Mouse (Mus musculus) hindbrain, embryonic 12.5 days (tissue): Measurements from ENCODE around the gene Ubxn7. TPM values are rescaled to one million over a fixed set of nuclear protein-coding genes. Genes with fewer than 3 reads are reported as not detected.

Source experiments
- ATAC-seq: fragments of 200-750 bp; cut with Nextera tagmentation; 2 replicates; pipeline ENCODE4 v1.8.0; 2017; ENCODE audit warnings: moderate TSS enrichment; ENCODE audit not compliant: low FRiP score
- H3K27ac ChIP-seq: fragments of 300-500 bp; sonication (generic); 2 replicates; pipeline ENCODE4 v1.5.1; 2016; ENCODE audit warnings: mild to moderate bottlenecking
- H3K27me3 ChIP-seq: fragments of 300-500 bp; sonication (generic); 2 replicates; pipeline ENCODE4 v1.6.1; 2016; ENCODE audit warnings: mild to moderate bottlenecking
- H3K36me3 ChIP-seq: fragments of 300-500 bp; sonication (generic); 2 replicates; pipeline ENCODE4 v1.6.1; 2016; ENCODE audit warnings: mild to moderate bottlenecking
- H3K4me1 ChIP-seq: fragments of 300-500 bp; sonication (generic); 2 replicates; pipeline ENCODE4 v1.6.1; 2016
- H3K4me2 ChIP-seq: fragments of 300-500 bp; sonication (generic); replicated peaks from 2 replicates; pipeline ENCODE4 v1.6.1; 2016; ENCODE audit warnings: mild to moderate bottlenecking
- H3K4me3 ChIP-seq: fragments of 300-500 bp; sonication (generic); 2 replicates; pipeline ENCODE4 v1.5.1; 2016; ENCODE audit warnings: mild to moderate bottlenecking
- H3K9ac ChIP-seq: fragments of 300-500 bp; sonication (generic); 2 replicates; pipeline ENCODE4 v1.6.1; 2016; ENCODE audit warnings: mild to moderate bottlenecking, moderate library complexity
- H3K9me3 ChIP-seq: fragments of 300-500 bp; sonication (generic); replicated peaks from 2 replicates; pipeline ENCODE4 v1.6.1; 2016; ENCODE audit warnings: mild to moderate bottlenecking
- WGBS: fragments of 180-500 bp; shearing (Covaris S2); methylation state at CpG from one replicate; pipeline ENCODE4 v1.1.7; 2016; 5-methylcytosine and 5-hydroxymethylcytosine counted together
- polyA plus RNA-seq: library from polyadenylated mRNA; unstranded; fragments of >200 nt; fragmentation: Nextera tagmentation; extraction: Ambion mirVana; gene quantifications from 2 replicates; pipeline ENCODE4 v1.2.1, GENCODE M21; 2016

Gene Ubxn7
- polyA plus RNA-seq, 1 experiment from 2014 or later = 31.6 TPM

GRCm38 (mm10) chr16:32386826-32387225 is 54.8 kb downstream of the Ubxn7 start:
- no peak overlapping the region for H3K9ac ChIP-seq
- H3K4me2 ChIP-seq = no peak overlapping the region
- ATAC-seq = no peak
- H3K27me3 ChIP-seq = no peaks in the 10 kb centered on the region
- H3K36me3 ChIP-seq = peaks cover 36% of the 10 kb centered on the region
- H3K27ac ChIP-seq = no peak overlapping the region
- no peaks in the 10 kb centered on the region for H3K4me1 ChIP-seq
- H3K4me3 ChIP-seq = no peak overlapping the region
- no peaks in the 10 kb centered on the region for H3K9me3 ChIP-seq
- WGBS = 86% methylated on average over 3 of the region's 3 CpGs

GRCm38 (mm10) chr16:32389049-32389448 is 57.0 kb downstream of the Ubxn7 start:
- H3K27me3 ChIP-seq = no peaks in the 10 kb centered on the region
- H3K4me2 ChIP-seq = no peak overlapping the region
- no peak overlapping the region for H3K27ac ChIP-seq
- H3K9me3 ChIP-seq = no peaks in the 10 kb centered on the region
- no peak overlapping the region for H3K9ac ChIP-seq
- no peak overlapping the region for H3K4me3 ChIP-seq
- peaks cover 30% of the 10 kb centered on the region for H3K36me3 ChIP-seq
- H3K4me1 ChIP-seq = no peaks in the 10 kb centered on the region
- no peak for ATAC-seq

GRCm38 (mm10) chr16:32389841-32390240 is 57.8 kb downstream of the Ubxn7 start:
- H3K27ac ChIP-seq = no peak overlapping the region
- no peak overlapping the region for H3K9ac ChIP-seq
- 95% methylated on average over 3 of the region's 3 CpGs for WGBS
- no peaks in the 10 kb centered on the region for H3K27me3 ChIP-seq
- H3K4me3 ChIP-seq = no peak overlapping the region
- peaks cover 26% of the 10 kb centered on the region for H3K36me3 ChIP-seq
- no peak for ATAC-seq
- no peaks in the 10 kb centered on the region for H3K9me3 ChIP-seq
- no peak overlapping the region for H3K4me2 ChIP-seq
- H3K4me1 ChIP-seq = no peaks in the 10 kb centered on the region

GRCm38 (mm10) chr16:32390882-32391281 is 58.8 kb downstream of the Ubxn7 start:
- Histone ChIP-seq H3K36me3 (peaks cover 19% of the 10 kb centered on the region), H3K9ac (no peak overlapping the region), H3K27me3 (no peaks in the 10 kb centered on the region), H3K4me1 (no peaks in the 10 kb centered on the region), H3K9me3 (no peaks in the 10 kb centered on the region), H3K4me2 (no peak overlapping the region), H3K4me3 (no peak overlapping the region), H3K27ac (no peak overlapping the region)
- 95% methylated on average over 3 of the region's 3 CpGs for WGBS
- no peak for ATAC-seq

GRCm38 (mm10) chr16:32395679-32396540 is 63.9 kb downstream of the Ubxn7 start:
- Histone ChIP-seq H3K27me3 (no peaks in the 10 kb centered on the region), H3K4me3 (no peak overlapping the region), H3K9ac (no peak overlapping the region), H3K4me2 (no peak overlapping the region), H3K36me3 (peaks cover 17% of the 10 kb centered on the region), H3K27ac (0 out of 2 replicates have a peak overlapping the region, but pooled peaks have one; percentile 52), H3K4me1 (no peaks in the 10 kb centered on the region), H3K9me3 (no peaks in the 10 kb centered on the region)
- no peak for ATAC-seq
- WGBS = 75% methylated on average over 6 of the region's 6 CpGs

- Histone ChIP-seq H3K36me3 (peaks cover 12% of the 10 kb centered on the region), H3K27me3 (no peaks in the 10 kb centered on the region), H3K4me2 (no peak overlapping the region), H3K9ac (no peak overlapping the region), H3K9me3 (no peaks in the 10 kb centered on the region), H3K4me3 (no peak overlapping the region), H3K27ac (0 out of 2 replicates have a peak overlapping the region, but pooled peaks have one; percentile 52), H3K4me1 (no peaks in the 10 kb centered on the region)
- 58% methylated on average over 3 of the region's 3 CpGs for WGBS
- ATAC-seq = no peak
These were observed 64.4 kb downstream of the Ubxn7 start for GRCm38 (mm10) chr16:32396541-32396835.

- Histone ChIP-seq H3K4me2 (no peak overlapping the region), H3K4me1 (no peaks in the 10 kb centered on the region), H3K4me3 (no peak overlapping the region), H3K9me3 (no peaks in the 10 kb centered on the region), H3K36me3 (peaks cover 2% of the 10 kb centered on the region), H3K27ac (no peak overlapping the region), H3K9ac (no peak overlapping the region), H3K27me3 (no peaks in the 10 kb centered on the region)
- ATAC-seq = no peak
- 77% methylated on average over 3 of the region's 3 CpGs for WGBS
These were observed 66.1 kb downstream of the Ubxn7 start for GRCm38 (mm10) chr16:32398206-32398605.

- no peak within 1 kb of the TSS for H3K4me2 ChIP-seq
- no peaks in the 10 kb centered on the region for H3K9me3 ChIP-seq
- H3K4me1 ChIP-seq = no peaks in the 10 kb centered on the region
- WGBS = 77% methylated on average over 7 of the region's 7 CpGs
- H3K36me3 ChIP-seq = no peaks in the 10 kb centered on the region
- no peak within 1 kb of the TSS for H3K27ac ChIP-seq
- no peak within 1 kb of the TSS for H3K9ac ChIP-seq
- no peak within 1 kb of the TSS for H3K4me3 ChIP-seq
- H3K27me3 ChIP-seq = no peaks in the 10 kb centered on the region
- no peak for ATAC-seq
These were observed 68.2 kb downstream of the Ubxn7 start, which contains the start of gene Tm4sf19 for GRCm38 (mm10) chr16:32400267-32400666. Gene Tm4sf19 (plus strand): TSS chr16:32400506.

GRCm38 (mm10) chr16:32401335-32401965 is 69.4 kb downstream of the Ubxn7 start:
- Histone ChIP-seq H3K4me3 (no peak overlapping the region), H3K27me3 (no peaks in the 10 kb centered on the region), H3K9me3 (no peaks in the 10 kb centered on the region), H3K9ac (no peak overlapping the region), H3K27ac (no peak overlapping the region), H3K36me3 (no peaks in the 10 kb centered on the region), H3K4me1 (no peaks in the 10 kb centered on the region), H3K4me2 (no peak overlapping the region)
- ATAC-seq = no peak
- 82% methylated on average over 9 of the region's 9 CpGs for WGBS

GRCm38 (mm10) chr16:32402818-32403217 is 70.8 kb downstream of the Ubxn7 start:
- Histone ChIP-seq H3K4me1 (no peaks in the 10 kb centered on the region), H3K27ac (no peak overlapping the region), H3K27me3 (no peaks in the 10 kb centered on the region), H3K4me3 (no peak overlapping the region), H3K36me3 (no peaks in the 10 kb centered on the region), H3K4me2 (no peak overlapping the region), H3K9me3 (no peaks in the 10 kb centered on the region), H3K9ac (no peak overlapping the region)
- 76% methylated on average over 3 of the region's 3 CpGs for WGBS
- no peak for ATAC-seq

- H3K4me1 ChIP-seq = no peaks in the 10 kb centered on the region
- no peaks in the 10 kb centered on the region for H3K27me3 ChIP-seq
- no peak for ATAC-seq
- no peak overlapping the region for H3K9ac ChIP-seq
- no peaks in the 10 kb centered on the region for H3K9me3 ChIP-seq
- 84% methylated on average over 9 of the region's 9 CpGs for WGBS
- H3K4me2 ChIP-seq = no peak overlapping the region
- no peak overlapping the region for H3K27ac ChIP-seq
- no peaks in the 10 kb centered on the region for H3K36me3 ChIP-seq
- no peak overlapping the region for H3K4me3 ChIP-seq
These were observed 73.7 kb downstream of the Ubxn7 start for GRCm38 (mm10) chr16:32405716-32406115.

- Histone ChIP-seq H3K4me1 (no peaks in the 10 kb centered on the region), H3K27ac (no peak overlapping the region), H3K4me3 (no peak overlapping the region), H3K9me3 (no peaks in the 10 kb centered on the region), H3K27me3 (no peaks in the 10 kb centered on the region), H3K9ac (no peak overlapping the region), H3K36me3 (no peaks in the 10 kb centered on the region), H3K4me2 (no peak overlapping the region)
- 76% methylated on average over 6 of the region's 6 CpGs for WGBS
- no peak for ATAC-seq
These were observed 74.6 kb downstream of the Ubxn7 start for GRCm38 (mm10) chr16:32406671-32407070.

GRCm38 (mm10) chr16:32407730-32408129 is 75.7 kb downstream of the Ubxn7 start:
- H3K4me3 ChIP-seq = no peak overlapping the region
- H3K4me1 ChIP-seq = no peaks in the 10 kb centered on the region
- H3K27me3 ChIP-seq = no peaks in the 10 kb centered on the region
- H3K9ac ChIP-seq = no peak overlapping the region
- no peak overlapping the region for H3K4me2 ChIP-seq
- 83% methylated on average over 10 of the region's 10 CpGs for WGBS
- H3K9me3 ChIP-seq = no peaks in the 10 kb centered on the region
- no peak overlapping the region for H3K27ac ChIP-seq
- H3K36me3 ChIP-seq = no peaks in the 10 kb centered on the region
- no peak for ATAC-seq
